Comparison of ENCODE assay signal across 9 mouse cellular contexts in the genomic region with DNA sequence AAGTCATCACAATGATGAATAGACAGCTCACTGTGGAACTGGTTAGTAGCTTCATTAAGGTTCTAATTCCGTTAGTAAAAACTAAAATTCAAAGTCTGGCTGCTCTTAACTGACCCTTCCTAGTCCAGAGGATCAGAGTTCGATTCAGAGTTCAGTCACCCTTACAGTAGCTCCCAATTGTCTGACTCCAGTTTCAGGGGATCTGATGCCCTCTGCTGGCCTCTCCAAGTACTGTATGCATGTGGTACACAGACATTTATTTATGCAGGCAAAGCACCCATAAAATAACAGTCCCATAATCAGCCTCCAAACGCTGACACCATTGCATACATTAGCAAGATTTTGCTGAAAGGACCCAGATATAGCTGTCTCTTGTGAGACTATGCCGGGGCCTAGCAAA. TPM values are rescaled to one million over a fixed set of nuclear protein-coding genes. Genes with fewer than 3 reads are reported as not detected.
DNase-seq lines count a peak whose midpoint lies in the region; ATAC-seq and TF ChIP-seq lines count a peak whose summit lies in the region.
"Had no signal": no experiment of that assay in that cellular context is flagged by ENCODE, and none has a peak within 500 bp of the region (broad histone marks: within the 10 kb centered on the region; RNA-seq: fewer than 3 reads in every experiment).

No protein-coding gene starts in this region.

- intact Hi-C loops in heart, postnatal 10 days (cut with DNase I), result loop anchor here (1.0 to 2.0 kb wide), 3 partner anchors 39 to 211 kb away; no protein-coding TSS in a partner anchor

- TF ChIP-seq CTCF in MEL (IDR thresholded peaks at IDR 0.05 in 2 of 3, conservative IDR thresholded peaks at IDR 0.05 in 1 of 3; ENCODE audit: control insufficient read depth in 1 of 3, insufficient read depth in 1 of 3, low read depth in 2 of 3, low read length in 3 of 3, poor library complexity in 1 of 3, severe bottlenecking in 1 of 3), result peak; percentile 65 to 68 (median 67)

- no peaks in the 10 kb centered on the region for H3K27me3 ChIP-seq in MEL (ENCODE audit: control insufficient read depth in 1 of 2, insufficient read depth in 2 of 2, low read length in 2 of 2)

- peak; percentile 54 for DNase-seq in MEL (ENCODE audit: low read depth, low spot score)
- DNase-seq in adrenal gland, postnatal 25 days, result peak; percentile 77
- peak; percentile 68 for DNase-seq in embryo, embryonic 9.5 days (ENCODE audit: extremely low spot score)
- peak; percentile 70 to 86 for DNase-seq in heart, postnatal 10 days
- peak; percentile 86 for DNase-seq in layer of hippocampus, postnatal 10 days (ENCODE audit: low spot score in 2 of 2)
- peak; percentile 27 to 76 for DNase-seq in lung, postnatal 4 days
- DNase-seq in right cerebral cortex, postnatal 25 days, result peak; percentile 49

- H3K79me2 ChIP-seq in MEL (ENCODE audit: control insufficient read depth, insufficient read depth, low read length, poor library complexity), result no peaks in the 10 kb centered on the region

- no peak overlapping the region for H3K27ac ChIP-seq in MEL (ENCODE audit: control insufficient read depth, low read depth, low read length)
- H3K27ac ChIP-seq: macrophage had no signal

- no peak overlapping the region for H3K9ac ChIP-seq in MEL (ENCODE audit: control insufficient read depth, low read depth, low read length, poor library complexity, severe bottlenecking)

- no peaks in the 10 kb centered on the region for H3K36me3 ChIP-seq in MEL (ENCODE audit: control insufficient read depth in 1 of 2, insufficient read depth in 2 of 2, low read length in 2 of 2)

- no peaks in the 10 kb centered on the region for H3K9me3 ChIP-seq in MEL (replicated peaks; ENCODE audit: insufficient read depth, low read length)

- TF ChIP-seq RAD21 in MEL (IDR thresholded peaks at IDR 0.05; ENCODE audit: low read depth, low read length), result peak; percentile 52

- no peak for TF ChIP-seq EP300 in MEL (IDR thresholded peaks at IDR 0.05; ENCODE audit: low read depth in 1 of 2, low read length in 2 of 2)

- H3K4me3 ChIP-seq in MEL (ENCODE audit: control insufficient read depth in 1 of 2, insufficient read depth in 1 of 2, low read depth in 2 of 2, low read length in 2 of 2), result no peak overlapping the region

- no peaks in the 10 kb centered on the region for H3K4me1 ChIP-seq in MEL (ENCODE audit: control insufficient read depth in 1 of 2, insufficient read depth in 2 of 2, low read length in 2 of 2)

- no peak for ATAC-seq in erythroblast, adult 5-6 weeks (replicated peaks; ENCODE audit: low FRiP score, poor library complexity, severe bottlenecking)

- TF ChIP-seq POLR2A in MEL (IDR thresholded peaks at IDR 0.05; ENCODE audit: control insufficient read depth in 1 of 2, insufficient read depth in 1 of 2, low read depth in 1 of 2, low read length in 2 of 2, poor library complexity in 1 of 2), result no peak

TF ChIP-seq in MEL, 35 proteins besides CTCF, POLR2A, EP300 and RAD21:
- TF ChIP-seq UBTF (IDR thresholded peaks at IDR 0.05; ENCODE audit: borderline replicate concordance, insufficient read depth, low read depth, low read length), result no peak
- TF ChIP-seq USF1 (IDR thresholded peaks at IDR 0.05; ENCODE audit: low read depth, low read length), result no peak
- TF ChIP-seq POLR2AphosphoS2 (IDR thresholded peaks at IDR 0.05; ENCODE audit: low read length), result no peak
- peak; percentile 62 for TF ChIP-seq SMC3 (IDR thresholded peaks at IDR 0.05; ENCODE audit: low read depth, low read length)
- no peak for TF ChIP-seq NRF1 (IDR thresholded peaks at IDR 0.05; ENCODE audit: insufficient read depth, low read depth, low read length, poor library complexity, severe bottlenecking)
- TF ChIP-seq HCFC1 (IDR thresholded peaks at IDR 0.05; ENCODE audit: low read depth, low read length), result no peak
- TF ChIP-seq MAFK (IDR thresholded peaks at IDR 0.05; ENCODE audit: borderline replicate concordance, low read depth, low read length), result no peak
- TF ChIP-seq BHLHE40 (IDR thresholded peaks at IDR 0.05; ENCODE audit: borderline replicate concordance, low read depth, low read length), result no peak
- no peak for TF ChIP-seq SIN3A (IDR thresholded peaks at IDR 0.05; ENCODE audit: low read length)
- no peak for TF ChIP-seq KAT2A (conservative IDR thresholded peaks at IDR 0.05; ENCODE audit: low read depth, low read length)
- no peak for TF ChIP-seq ZNF384 (IDR thresholded peaks at IDR 0.05; ENCODE audit: low read depth, low read length)
- TF ChIP-seq ZC3H11A (IDR thresholded peaks at IDR 0.05; ENCODE audit: low read depth, low read length), result peak; percentile 30; the same call in 1 of the 2 replicates
- no peak for TF ChIP-seq MYB (IDR thresholded peaks at IDR 0.05; ENCODE audit: low read depth, low read length)
- no peak for TF ChIP-seq TBP (IDR thresholded peaks at IDR 0.05; ENCODE audit: low read depth, low read length)
- no peak for TF ChIP-seq GATA1 (IDR thresholded peaks at IDR 0.05; ENCODE audit: low read depth, low read length)
- no peak for TF ChIP-seq NELFE (IDR thresholded peaks at IDR 0.05; ENCODE audit: low read depth, low read length)
- TF ChIP-seq MYC (IDR thresholded peaks at IDR 0.05; ENCODE audit: low read depth, low read length), result no peak

RNA-seq across cellular contexts. Expression of gene Hebp2, which starts 56.2 kb away (rescaled TPM):
- not detected in 2 replicates for total RNA-seq in MEL (2012; rRNA removed)
- polyA plus RNA-seq in MEL (2012; ENCODE audit: insufficient read depth in 1 of 2, insufficient read length in 2 of 2, low read depth in 1 of 2, low replicate concordance in 2 of 2, missing spikeins in 1 of 2), result not detected
- 2.6 and 4.5 TPM in 2 replicates for total RNA-seq in adrenal gland, postnatal 25 days (2021)
- 1 to 10 TPM; 3.3 to 3.9 TPM for total RNA-seq in heart, postnatal 10 days (2021)
- 1 to 10 TPM; 3.1 to 3.6 TPM for total RNA-seq in layer of hippocampus, postnatal 10 days (2021)
- total RNA-seq in erythroblast, adult 5-6 weeks (2015; ENCODE audit: low replicate concordance), result not detected in 2 replicates
- total RNA-seq in erythroblast, adult 5-6 weeks (2017; ENCODE audit: low replicate concordance), result not detected in 2 replicates
